27 mouse cellular contexts compared by ENCODE assay signal in genomic region chr1:154843427-154843826, GRCm38 (mm10). TPM values are rescaled to one million over a fixed set of nuclear protein-coding genes. Genes with fewer than 3 reads are reported as not detected.
DNase-seq lines count a peak whose midpoint lies in the region; ATAC-seq and TF ChIP-seq lines count a peak whose summit lies in the region.
"Had no signal": no experiment of that assay in that cellular context is flagged by ENCODE, and none has a peak within 500 bp of the region (broad histone marks: within the 10 kb centered on the region; RNA-seq: fewer than 3 reads in every experiment).

No protein-coding gene starts in this region.

- H3K27me3 ChIP-seq in heart, embryonic 11.5 days (ENCODE audit: control insufficient read depth, insufficient read depth, low read length) = peaks cover 6% of the 10 kb centered on the region; the same call in 1 of the 2 replicates
- H3K27me3 ChIP-seq: forebrain, embryonic 15.5 days; kidney, embryonic 15.5 days; limb, embryonic 13.5 days; liver, embryonic 12.5 days; neural tube, embryonic 12.5 days had no signal

- no peak overlapping the region for H3K9ac ChIP-seq in heart, embryonic 11.5 days (ENCODE audit: low read depth, low read length)
- H3K9ac ChIP-seq: forebrain, embryonic 15.5 days; heart, embryonic 13.5 days; hindbrain, embryonic 14.5 days; kidney, embryonic 15.5 days; limb, embryonic 13.5 days; liver, embryonic 12.5 days; liver, postnatal 0 days; neural tube, embryonic 12.5 days had no signal

- intact Hi-C loops in heart, postnatal 36 days (cut with DNase I) = no loop called here
- intact Hi-C loops in left cerebral cortex, adult 2 months (cut with DNase I) = no loop called here

- TF ChIP-seq CTCF in layer of hippocampus, adult 2 months (conservative IDR thresholded peaks at IDR 0.05) = no peak
- TF ChIP-seq CTCF in left cerebral cortex, adult 2 months (IDR thresholded peaks at IDR 0.05) = no peak

- H3K27ac ChIP-seq in heart, embryonic 11.5 days (ENCODE audit: low read depth, low read length) = no peak overlapping the region
- H3K27ac ChIP-seq in layer of hippocampus, adult 2 months = peak overlapping the region; percentile 82
- H3K27ac ChIP-seq in left cerebral cortex, adult 2 months = no peak overlapping the region
- H3K27ac ChIP-seq: forebrain, embryonic 15.5 days; heart, embryonic 13.5 days; hindbrain, embryonic 14.5 days; kidney, embryonic 15.5 days; limb, embryonic 13.5 days; liver, embryonic 12.5 days; neural tube, embryonic 12.5 days had no signal

- no peak overlapping the region for H3K4me3 ChIP-seq in heart, embryonic 11.5 days (ENCODE audit: low read depth, low read length)
- H3K4me3 ChIP-seq in layer of hippocampus, adult 2 months = no peak overlapping the region
- no peak overlapping the region for H3K4me3 ChIP-seq in left cerebral cortex, adult 2 months
- H3K4me3 ChIP-seq: forebrain, embryonic 15.5 days; heart, embryonic 13.5 days; kidney, embryonic 15.5 days; limb, embryonic 13.5 days; liver, embryonic 12.5 days; neural tube, embryonic 12.5 days had no signal

- no peaks in the 10 kb centered on the region for H3K9me3 ChIP-seq in heart, embryonic 11.5 days (replicated peaks; ENCODE audit: control insufficient read depth, low read length)
- H3K9me3 ChIP-seq: forebrain, embryonic 15.5 days; heart, embryonic 13.5 days; kidney, embryonic 15.5 days; limb, embryonic 13.5 days; liver, embryonic 12.5 days; neural tube, embryonic 12.5 days had no signal

- no peak overlapping the region for H3K4me2 ChIP-seq in heart, embryonic 11.5 days
- H3K4me2 ChIP-seq: forebrain, embryonic 15.5 days; heart, embryonic 13.5 days; hindbrain, embryonic 14.5 days; kidney, embryonic 15.5 days; limb, embryonic 13.5 days; liver, embryonic 12.5 days; midbrain, embryonic 11.5 days; neural tube, embryonic 12.5 days had no signal

- H3K4me1 ChIP-seq in heart, embryonic 11.5 days (ENCODE audit: control insufficient read depth, insufficient read depth, low read length) = peaks cover 2% of the 10 kb centered on the region; the same call in 1 of the 2 replicates
- H3K4me1 ChIP-seq: kidney, embryonic 15.5 days; liver, embryonic 12.5 days; neural tube, embryonic 12.5 days had no signal

- ATAC-seq in heart, embryonic 11.5 days (replicated peaks; ENCODE audit: insufficient number of reproducible peaks, low FRiP score, low TSS enrichment) = 0 out of 2 replicates have a peak, but pooled peaks have one; percentile 49
- ATAC-seq: CD4-positive, CD25-positive, alpha-beta regulatory T cell, adult 4 months; forebrain, embryonic 15.5 days; intestine, postnatal 0 days; liver, embryonic 12.5 days; liver, postnatal 0 days; midbrain, embryonic 16.5 days had no signal

- no peaks in the 10 kb centered on the region for H3K36me3 ChIP-seq in heart, embryonic 11.5 days (ENCODE audit: control insufficient read depth, insufficient read depth, low read length)
- H3K36me3 ChIP-seq: forebrain, embryonic 15.5 days; heart, embryonic 13.5 days; kidney, embryonic 15.5 days; limb, embryonic 13.5 days; liver, embryonic 12.5 days; neural tube, embryonic 12.5 days had no signal

- WGBS in heart, embryonic 11.5 days (ENCODE audit: insufficient replicate concordance) = 73% methylated on average over 2 of the region's 2 CpGs

- no peak for DNase-seq in heart, postnatal 36 days
- peak; percentile 27 to 37 for DNase-seq in layer of hippocampus, adult 2 months (ENCODE audit: low spot score in 2 of 2)
- no peak for DNase-seq in layer of hippocampus, adult 9-10 months (ENCODE audit: low spot score)
- DNase-seq in R1 (ENCODE audit: low read depth, low spot score) = peak; percentile 41
- DNase-seq in left cerebral cortex, adult 2 months (ENCODE audit: extremely low spot score in 1 of 2, low spot score in 2 of 2) = no peak
- no peak for DNase-seq in ovary, postnatal 14 days (ENCODE audit: low spot score)
- DNase-seq: adrenal gland, postnatal 25 days; cerebellum, adult 18-20 months; cerebellum, postnatal 14 days; gastrocnemius, postnatal 25 days; heart, adult 18-20 months; layer of hippocampus, adult 9-11 months; liver, postnatal 0 days; lung, postnatal 36 days; thymus, postnatal 4 days had no signal

RNA-seq across cellular contexts. Expression of gene Cacna1e, which starts 40.9 kb away (rescaled TPM):
- polyA plus RNA-seq in heart, embryonic 11.5 days (2014; fragmentation: Nextera tagmentation; extraction: Ambion mirVana) = 0.32 and 0.66 TPM in 2 replicates
- total RNA-seq in heart, postnatal 36 days (2021) = under 1 TPM; 0.16 to 0.17 TPM
- total RNA-seq in layer of hippocampus, adult 2 months (2021) = 100 to 1,000 TPM; 227 to 237 TPM
- total RNA-seq in left cerebral cortex, adult 2 months (2021) = 100 to 1,000 TPM; 173 to 190 TPM

Comparison
In these comparisons a context has a peak if more than half of its experiments do, and no peak if none do; other contexts are left out.
1. DNase-seq: peak in layer of hippocampus, adult 2 months (2 of 2) and R1 (single experiment); none in heart, postnatal 36 days (0 of 2), layer of hippocampus, adult 9-10 months (single experiment), left cerebral cortex, adult 2 months (0 of 2) and ovary, postnatal 14 days (single experiment).
2. RNA of gene Cacna1e, which starts 40.9 kb away (total RNA-seq): 227 to 237 TPM in layer of hippocampus, adult 2 months and 173 to 190 TPM in left cerebral cortex, adult 2 months; 0.16 to 0.17 TPM in heart, postnatal 36 days; every median in the first group is over 100 times any median in the second.